Mouse (Mus musculus): ENCODE data around the gene Igf1r. TPM values are rescaled to one million over a fixed set of nuclear protein-coding genes. Genes with fewer than 3 reads are reported as not detected.

The Igf1r gene
- polyA plus RNA-seq, 1 experiment from 2014 or later = 25.6 TPM

DNA sequence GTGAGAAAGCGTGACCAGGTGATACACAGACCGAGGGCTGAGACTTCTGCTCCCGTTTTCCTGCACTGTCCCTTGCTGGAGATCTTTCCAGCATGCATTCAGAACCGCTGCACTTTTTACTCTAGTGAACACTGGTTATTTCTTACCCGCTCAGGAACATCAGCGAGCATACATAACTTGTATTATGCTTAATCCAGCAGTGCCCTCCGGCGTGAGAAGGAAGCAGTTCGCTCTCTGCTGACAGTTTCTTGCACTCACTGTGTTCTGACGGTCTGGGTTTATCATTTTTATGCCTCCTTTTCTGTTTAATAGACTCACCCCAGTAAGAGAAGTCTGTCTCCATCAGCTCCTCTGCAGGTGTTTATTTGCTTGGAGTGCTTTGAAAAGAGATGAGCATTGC, 183.4 kb downstream of the Igf1r start:
- H3K9me3 ChIP-seq (replicated peaks) = no peaks in the 10 kb centered on the region
- no peak overlapping the region for H3K4me2 ChIP-seq
- no peaks in the 10 kb centered on the region for H3K27me3 ChIP-seq (replicated peaks)
- H3K27ac ChIP-seq (ENCODE audit: poor library complexity, severe bottlenecking) = no peak overlapping the region
- H3K9ac ChIP-seq = no peak overlapping the region
- no peaks in the 10 kb centered on the region for H3K36me3 ChIP-seq
- no peak for ATAC-seq (ENCODE audit: insufficient number of reproducible peaks, low FRiP score)
- H3K4me1 ChIP-seq (replicated peaks) = peaks cover 67% of the 10 kb centered on the region
- WGBS = 81% methylated on average over 10 of the region's 10 CpGs
- no peak overlapping the region for H3K4me3 ChIP-seq

DNA sequence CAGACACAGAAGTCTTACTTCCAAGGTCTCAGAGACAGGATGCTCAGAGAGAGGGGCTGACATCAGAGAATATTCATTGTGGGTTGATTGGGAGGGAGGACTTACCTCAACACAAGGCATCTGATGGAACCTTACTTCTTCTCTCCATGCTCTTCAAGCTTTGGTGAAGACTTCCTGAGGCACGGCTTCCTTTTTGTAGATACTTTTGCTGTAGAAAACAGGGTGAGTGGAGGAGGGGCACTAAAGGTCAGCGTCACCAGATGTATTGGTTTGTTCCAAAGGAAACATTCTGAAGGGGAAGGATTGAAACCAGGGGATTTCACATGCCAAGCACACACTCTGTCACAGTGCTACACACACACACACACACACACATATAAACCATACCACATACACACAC, 186.8 kb downstream of the Igf1r start:
- H3K9ac ChIP-seq = no peak overlapping the region
- H3K4me2 ChIP-seq = no peak overlapping the region
- H3K36me3 ChIP-seq = no peaks in the 10 kb centered on the region
- H3K9me3 ChIP-seq (replicated peaks) = no peaks in the 10 kb centered on the region
- H3K27ac ChIP-seq (ENCODE audit: poor library complexity, severe bottlenecking) = peak overlapping the region; percentile 49; the same call in 1 of the 2 replicates
- WGBS = 22% methylated on average over 2 of the region's 2 CpGs
- H3K4me1 ChIP-seq (replicated peaks) = peaks cover 59% of the 10 kb centered on the region
- H3K27me3 ChIP-seq (replicated peaks) = no peaks in the 10 kb centered on the region
- no peak overlapping the region for H3K4me3 ChIP-seq
- ATAC-seq (ENCODE audit: insufficient number of reproducible peaks, low FRiP score) = no peak

DNA sequence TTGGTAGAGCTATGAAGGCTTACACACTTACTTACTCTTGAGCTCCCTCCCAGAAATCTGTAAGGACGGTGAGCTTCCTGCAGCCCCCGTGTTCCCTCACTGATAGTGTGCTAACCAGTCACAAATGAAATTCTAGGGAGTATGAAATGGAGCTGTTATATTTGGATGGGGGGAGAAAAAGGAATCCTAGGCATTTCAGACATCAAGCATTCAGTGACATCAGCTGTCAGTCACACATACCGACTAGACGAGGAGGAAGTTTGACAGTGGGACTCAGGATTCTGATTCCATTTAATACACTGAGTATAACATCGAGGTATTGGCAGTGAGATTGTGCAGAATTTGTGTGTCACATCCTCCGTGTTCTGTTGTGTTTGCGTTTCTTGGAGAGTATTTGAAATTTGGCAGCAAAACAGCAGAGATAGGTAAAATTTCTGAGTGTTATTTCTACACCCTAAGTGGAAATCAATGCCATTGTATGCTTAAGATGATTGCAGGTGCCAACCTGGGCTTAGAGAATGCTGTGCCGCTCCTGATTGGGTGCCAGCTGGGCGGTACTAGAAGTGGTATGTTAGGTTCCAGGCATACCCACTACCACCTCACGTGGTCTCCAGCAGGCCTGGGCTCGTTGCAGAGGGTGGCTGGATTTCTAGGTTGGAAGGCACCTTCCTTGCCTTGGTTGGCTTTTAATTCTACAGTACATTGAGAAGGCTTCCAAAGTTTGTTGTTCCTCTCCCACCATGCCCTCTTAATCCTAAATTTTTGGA, 187.6 kb downstream of the Igf1r start:
- Histone ChIP-seq H3K27me3 (replicated peaks) (no peaks in the 10 kb centered on the region), H3K4me3 (no peak overlapping the region), H3K27ac (ENCODE audit: poor library complexity, severe bottlenecking) (no peak overlapping the region; the same call in 1 of the 2 replicates), H3K9ac (no peak overlapping the region), H3K4me1 (replicated peaks) (peaks cover 62% of the 10 kb centered on the region), H3K9me3 (replicated peaks) (no peaks in the 10 kb centered on the region), H3K36me3 (no peaks in the 10 kb centered on the region), H3K4me2 (no peak overlapping the region)
- WGBS = 50% methylated on average over 11 of the region's 11 CpGs
- ATAC-seq (ENCODE audit: insufficient number of reproducible peaks, low FRiP score) = no peak

DNA sequence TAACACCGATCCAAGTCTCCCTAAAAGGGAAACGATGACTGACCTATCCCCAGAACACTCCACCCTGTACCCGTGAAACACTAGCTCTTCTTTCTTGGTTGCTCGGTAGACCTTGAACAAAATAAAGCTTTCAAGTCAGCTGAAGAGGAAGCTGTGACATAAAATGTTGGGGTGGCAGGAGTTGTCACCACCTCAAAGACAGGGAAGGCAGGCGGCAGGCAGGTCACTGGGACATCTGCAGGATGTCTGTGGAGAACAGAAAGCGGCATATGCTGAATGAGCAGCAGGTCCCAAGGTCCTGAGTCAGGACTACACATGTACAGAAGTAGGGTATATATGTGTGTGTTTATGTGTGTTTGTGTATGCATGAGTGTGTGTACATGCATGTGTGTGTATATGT, 191.6 kb downstream of the Igf1r start:
- Histone ChIP-seq H3K9me3 (replicated peaks) (no peaks in the 10 kb centered on the region), H3K9ac (peak overlapping the region; percentile 25), H3K4me2 (no peak overlapping the region), H3K36me3 (no peaks in the 10 kb centered on the region), H3K27ac (ENCODE audit: poor library complexity, severe bottlenecking) (peak overlapping the region; percentile 53), H3K4me3 (no peak overlapping the region), H3K4me1 (replicated peaks) (peaks cover 77% of the 10 kb centered on the region), H3K27me3 (replicated peaks) (no peaks in the 10 kb centered on the region)
- WGBS = 50% methylated on average over 6 of the region's 6 CpGs
- no peak for ATAC-seq (ENCODE audit: insufficient number of reproducible peaks, low FRiP score)

DNA sequence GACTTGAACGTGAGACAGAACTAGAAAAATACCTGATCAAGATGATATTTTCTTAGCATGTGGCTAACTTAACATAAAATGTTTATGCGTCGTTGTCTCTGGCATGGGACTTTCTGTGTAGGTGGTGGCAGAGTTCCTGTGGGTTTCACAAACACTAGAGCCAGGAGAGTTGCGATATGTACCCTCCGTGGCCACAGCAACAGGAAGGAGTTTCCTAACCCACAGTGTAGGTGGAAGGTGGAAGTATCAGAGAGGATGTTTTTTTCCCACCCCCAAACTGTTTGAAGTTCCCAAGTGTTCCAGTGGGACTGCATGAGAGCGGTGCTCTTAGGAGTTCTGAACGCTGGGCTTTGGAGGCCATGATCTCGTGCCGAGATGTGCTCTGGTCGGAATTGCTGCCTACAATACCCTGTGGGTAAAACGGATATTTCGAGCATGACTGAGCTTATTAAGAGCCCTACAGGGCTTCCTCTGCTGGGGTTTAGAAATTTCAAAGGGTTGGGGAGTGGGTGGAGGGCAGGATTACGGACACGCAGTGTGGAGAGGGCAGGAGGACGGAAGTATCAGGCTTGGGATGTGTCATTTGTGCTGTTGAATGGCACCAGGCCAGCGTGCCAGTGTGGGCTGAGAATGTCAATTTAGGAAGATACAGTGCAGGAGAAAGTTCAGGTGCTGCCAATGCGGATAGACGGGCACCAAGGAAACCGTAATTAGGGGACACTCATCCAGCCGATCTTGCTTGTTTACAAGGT, 195.8 kb downstream of the Igf1r start:
- Histone ChIP-seq H3K4me3 (no peak overlapping the region), H3K27me3 (replicated peaks) (no peaks in the 10 kb centered on the region), H3K9ac (no peak overlapping the region), H3K9me3 (replicated peaks) (no peaks in the 10 kb centered on the region), H3K4me2 (no peak overlapping the region), H3K27ac (ENCODE audit: poor library complexity, severe bottlenecking) (no peak overlapping the region; the same call in 1 of the 2 replicates), H3K36me3 (no peaks in the 10 kb centered on the region), H3K4me1 (replicated peaks) (peaks cover 85% of the 10 kb centered on the region)
- no peak for ATAC-seq (ENCODE audit: insufficient number of reproducible peaks, low FRiP score)
- 81% methylated on average over 20 of the region's 20 CpGs for WGBS

DNA sequence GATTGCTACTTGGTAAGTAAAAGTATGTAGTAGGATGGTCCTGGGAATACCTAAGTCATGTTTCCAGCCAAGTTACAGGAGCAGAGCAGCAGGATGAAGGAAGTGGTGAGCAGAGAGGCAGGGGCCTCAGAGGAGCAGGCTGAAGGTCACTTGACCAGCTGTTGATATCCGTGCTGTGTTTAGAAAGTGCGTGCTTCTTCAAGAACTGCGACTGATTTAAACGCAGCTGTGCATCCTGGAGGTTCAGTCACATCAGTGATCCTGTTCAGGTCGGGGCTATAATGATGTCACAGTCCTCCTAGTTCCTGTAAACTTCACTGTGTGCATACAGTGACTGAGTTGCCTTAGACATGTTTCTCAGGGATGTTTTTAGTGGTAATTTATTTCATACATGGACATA, 199.3 kb downstream of the Igf1r start:
- WGBS = 22% methylated on average over 5 of the region's 5 CpGs
- H3K9ac ChIP-seq = no peak overlapping the region
- H3K27ac ChIP-seq (ENCODE audit: poor library complexity, severe bottlenecking) = peak overlapping the region; percentile 93; the same call in 1 of the 2 replicates
- peaks cover 86% of the 10 kb centered on the region for H3K4me1 ChIP-seq (replicated peaks)
- ATAC-seq (ENCODE audit: insufficient number of reproducible peaks, low FRiP score) = no peak
- H3K27me3 ChIP-seq (replicated peaks) = no peaks in the 10 kb centered on the region
- no peaks in the 10 kb centered on the region for H3K36me3 ChIP-seq
- no peaks in the 10 kb centered on the region for H3K9me3 ChIP-seq (replicated peaks)
- no peak overlapping the region for H3K4me3 ChIP-seq
- H3K4me2 ChIP-seq = no peak overlapping the region

DNA sequence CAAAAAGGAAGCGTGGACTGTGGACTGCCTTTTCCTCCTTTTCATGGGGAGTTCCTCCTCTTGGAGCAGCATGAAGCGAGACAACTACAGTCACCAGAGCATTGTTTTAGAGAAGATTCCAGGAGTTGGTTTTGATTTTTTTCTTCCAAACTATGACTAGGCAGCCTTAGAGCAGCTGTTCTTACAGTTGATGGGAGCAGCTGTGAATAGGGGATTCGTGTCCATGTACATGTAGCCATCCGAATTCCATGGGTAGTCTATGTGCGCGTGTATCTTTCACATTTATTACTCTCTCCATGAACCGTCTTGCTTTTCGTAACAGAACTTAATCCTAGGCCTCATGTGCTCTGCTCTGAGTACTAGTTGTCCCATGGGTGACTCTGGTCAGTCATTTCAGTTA, 199.8 kb downstream of the Igf1r start:
- no peak for ATAC-seq (ENCODE audit: insufficient number of reproducible peaks, low FRiP score)
- H3K27ac ChIP-seq (ENCODE audit: poor library complexity, severe bottlenecking) = peak overlapping the region; percentile 93
- no peak overlapping the region for H3K4me3 ChIP-seq
- H3K27me3 ChIP-seq (replicated peaks) = no peaks in the 10 kb centered on the region
- no peak overlapping the region for H3K4me2 ChIP-seq
- H3K9ac ChIP-seq = no peak overlapping the region
- H3K9me3 ChIP-seq (replicated peaks) = no peaks in the 10 kb centered on the region
- H3K36me3 ChIP-seq = no peaks in the 10 kb centered on the region
- WGBS = 80% methylated on average over 8 of the region's 8 CpGs
- H3K4me1 ChIP-seq (replicated peaks) = peaks cover 88% of the 10 kb centered on the region

DNA sequence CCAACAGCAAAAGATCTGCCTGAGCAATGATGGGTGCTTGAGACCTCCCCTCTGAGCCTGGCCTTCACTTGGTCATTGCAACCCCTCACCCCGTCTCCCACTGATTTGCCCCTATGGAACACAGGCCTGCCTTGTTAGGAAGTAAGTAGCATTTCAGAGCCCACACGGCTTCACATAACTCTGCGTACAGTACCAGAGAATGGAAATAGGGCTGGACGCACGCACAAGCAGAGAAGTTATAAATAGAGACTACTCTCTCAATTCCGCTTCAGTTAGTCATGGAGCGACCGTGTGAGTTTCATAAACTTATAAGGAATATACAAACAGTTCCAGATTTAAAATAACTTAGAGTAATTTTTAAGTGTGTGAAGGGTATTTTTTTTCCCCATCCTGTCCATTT, 200.6 kb downstream of the Igf1r start:
- H3K4me3 ChIP-seq = no peak overlapping the region
- H3K4me1 ChIP-seq (replicated peaks) = peaks cover 81% of the 10 kb centered on the region
- H3K27me3 ChIP-seq (replicated peaks) = no peaks in the 10 kb centered on the region
- H3K9ac ChIP-seq = peak overlapping the region; percentile 57
- peak overlapping the region; percentile 44 for H3K4me2 ChIP-seq
- ATAC-seq (ENCODE audit: insufficient number of reproducible peaks, low FRiP score) = 0 out of 2 replicates have a peak, but pooled peaks have one; percentile 54
- H3K36me3 ChIP-seq = no peaks in the 10 kb centered on the region
- H3K9me3 ChIP-seq (replicated peaks) = no peaks in the 10 kb centered on the region
- H3K27ac ChIP-seq (ENCODE audit: poor library complexity, severe bottlenecking) = peak overlapping the region; percentile 93
- 41% methylated on average over 8 of the region's 8 CpGs for WGBS

DNA sequence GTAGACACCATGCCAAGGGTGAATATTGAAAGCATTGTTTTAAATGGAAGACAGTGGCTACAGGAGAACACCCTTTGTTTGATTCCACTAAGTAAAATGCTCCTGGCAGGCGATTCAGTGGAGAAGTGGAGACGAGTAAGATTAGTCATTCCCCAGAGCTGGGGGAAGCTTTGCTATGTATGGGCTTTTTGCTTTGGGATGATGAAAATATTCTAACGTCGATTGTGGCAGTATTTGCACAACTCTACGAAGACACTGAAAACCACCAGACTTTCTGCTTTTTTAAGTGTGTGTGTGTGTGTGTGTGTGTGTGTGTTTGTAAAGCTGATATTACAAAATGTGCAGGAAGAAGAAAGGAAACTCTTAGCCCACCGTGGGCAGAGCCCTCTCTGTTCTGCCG, 202.0 kb downstream of the Igf1r start:
- peak overlapping the region; percentile 32 for H3K4me2 ChIP-seq
- H3K4me3 ChIP-seq = no peak overlapping the region
- H3K4me1 ChIP-seq (replicated peaks) = peaks cover 73% of the 10 kb centered on the region
- H3K36me3 ChIP-seq = 0 out of 2 replicates have a peak, but pooled peaks cover 3% of the 10 kb centered on the region
- no peaks in the 10 kb centered on the region for H3K9me3 ChIP-seq (replicated peaks)
- 38% methylated on average over 7 of the region's 7 CpGs for WGBS
- no peaks in the 10 kb centered on the region for H3K27me3 ChIP-seq (replicated peaks)
- H3K9ac ChIP-seq = peak overlapping the region; percentile 57
- no peak for ATAC-seq (ENCODE audit: insufficient number of reproducible peaks, low FRiP score)
- H3K27ac ChIP-seq (ENCODE audit: poor library complexity, severe bottlenecking) = peak overlapping the region; percentile 93

DNA sequence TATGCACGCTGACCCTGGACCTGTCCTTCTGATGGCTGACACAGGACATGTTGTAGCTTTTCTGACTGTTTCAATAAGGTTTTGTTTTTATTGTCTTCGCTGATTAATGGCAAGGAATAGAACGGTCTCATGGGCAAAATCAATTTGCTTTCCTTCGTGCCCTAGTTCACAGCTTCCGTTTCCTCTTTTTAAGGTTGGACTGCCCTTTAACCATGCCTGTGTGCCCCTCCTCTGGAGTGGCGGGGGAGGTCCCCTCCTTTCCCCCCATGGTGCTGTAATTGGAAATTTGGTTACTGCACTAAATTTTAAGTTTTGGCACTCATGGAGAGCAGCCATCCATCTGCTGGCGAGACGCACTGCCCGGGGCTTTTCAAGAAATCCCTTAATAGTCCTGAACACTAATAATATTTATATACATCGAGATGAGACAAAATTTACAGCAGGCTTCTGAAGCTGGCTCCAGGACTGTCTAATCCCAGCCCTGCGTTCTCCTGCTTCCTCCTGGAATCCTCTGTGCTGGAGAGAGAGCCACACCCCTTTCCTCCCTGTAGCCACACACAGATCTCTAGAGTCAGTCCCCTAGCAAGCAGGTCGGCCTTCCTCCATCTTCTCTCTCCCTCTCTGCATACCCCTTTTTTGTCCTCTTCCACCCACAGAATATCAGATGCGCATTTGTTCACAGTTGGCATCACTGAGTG, 207.6 kb downstream of the Igf1r start:
- no peaks in the 10 kb centered on the region for H3K9me3 ChIP-seq (replicated peaks)
- ATAC-seq (ENCODE audit: insufficient number of reproducible peaks, low FRiP score) = no peak
- 65% methylated on average over 13 of the region's 13 CpGs for WGBS
- H3K27ac ChIP-seq (ENCODE audit: poor library complexity, severe bottlenecking) = peak overlapping the region; percentile 26; the same call in 1 of the 2 replicates
- H3K4me1 ChIP-seq (replicated peaks) = peaks cover 54% of the 10 kb centered on the region
- H3K4me2 ChIP-seq = no peak overlapping the region
- H3K4me3 ChIP-seq = no peak overlapping the region
- H3K36me3 ChIP-seq = peaks cover 10% of the 10 kb centered on the region
- H3K9ac ChIP-seq = no peak overlapping the region
- no peaks in the 10 kb centered on the region for H3K27me3 ChIP-seq (replicated peaks)

DNA sequence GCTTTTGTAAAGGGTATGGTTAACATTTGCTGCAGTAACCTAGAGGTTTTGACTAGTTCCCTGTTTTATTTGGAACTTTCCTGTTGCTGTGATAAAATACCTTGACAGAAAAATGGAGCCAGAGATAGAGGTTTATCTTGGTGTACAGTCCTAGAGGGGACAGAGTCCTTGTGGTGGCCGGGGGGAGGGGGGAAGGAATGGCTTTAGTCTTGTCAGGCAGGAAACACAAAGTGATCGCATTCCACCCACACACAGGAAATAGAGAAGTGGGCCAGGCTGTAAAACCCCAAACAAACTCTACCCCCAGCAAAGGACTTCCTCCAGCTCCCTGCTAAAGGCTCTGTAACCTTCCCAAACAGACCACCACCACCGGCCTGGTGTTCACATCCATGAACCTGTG, 211.4 kb downstream of the Igf1r start:
- Histone ChIP-seq H3K9ac (no peak overlapping the region), H3K27me3 (replicated peaks) (no peaks in the 10 kb centered on the region), H3K4me1 (replicated peaks) (peaks cover 41% of the 10 kb centered on the region), H3K27ac (ENCODE audit: poor library complexity, severe bottlenecking) (no peak overlapping the region), H3K4me3 (no peak overlapping the region), H3K9me3 (replicated peaks) (no peaks in the 10 kb centered on the region), H3K36me3 (peaks cover 19% of the 10 kb centered on the region), H3K4me2 (no peak overlapping the region)
- no peak for ATAC-seq (ENCODE audit: insufficient number of reproducible peaks, low FRiP score)
- WGBS = 33% methylated on average over 3 of the region's 3 CpGs
